In genomic region chr16:30052839-30053511, GRCm38 (mm10) we compare ENCODE assay signal across 15 mouse cellular contexts. TPM values are rescaled to one million over a fixed set of nuclear protein-coding genes. Genes with fewer than 3 reads are reported as not detected.
DNase-seq lines count a peak whose midpoint lies in the region; ATAC-seq and TF ChIP-seq lines count a peak whose summit lies in the region.
"Had no signal": no experiment of that assay in that cellular context is flagged by ENCODE, and none has a peak within 500 bp of the region (broad histone marks: within the 10 kb centered on the region; RNA-seq: fewer than 3 reads in every experiment).

No protein-coding gene starts in this region.

- H3K36me3 ChIP-seq in kidney, embryonic 15.5 days, result no peaks in the 10 kb centered on the region
- H3K36me3 ChIP-seq in intestine, embryonic 16.5 days (ENCODE audit: control insufficient read depth, insufficient read depth, low read length), result no peaks in the 10 kb centered on the region
- H3K36me3 ChIP-seq in midbrain, postnatal 0 days (ENCODE audit: insufficient read depth, low read length), result no peaks in the 10 kb centered on the region
- H3K36me3 ChIP-seq: heart, embryonic 13.5 days had no signal

- H3K27ac ChIP-seq in kidney, embryonic 15.5 days, result peak overlapping the region; percentile 33
- H3K27ac ChIP-seq in intestine, embryonic 16.5 days (ENCODE audit: low read length), result peak overlapping the region; percentile 86
- no peak overlapping the region for H3K27ac ChIP-seq in midbrain, postnatal 0 days (ENCODE audit: low read depth, low read length)
- H3K27ac ChIP-seq: heart, embryonic 13.5 days; hindbrain, postnatal 0 days had no signal

- in situ Hi-C loops in Patski (cut with MboI; ENCODE audit: low pct_unique_long_range_greater_than_20kb), result no loop called here

- TF ChIP-seq CTCF in Patski (IDR thresholded peaks at IDR 0.05), result no peak
- no peak for TF ChIP-seq CTCF in midbrain, postnatal 0 days (IDR thresholded peaks at IDR 0.05)

- H3K4me1 ChIP-seq in kidney, embryonic 15.5 days, result peaks cover 37% of the 10 kb centered on the region
- H3K4me1 ChIP-seq in intestine, embryonic 16.5 days (ENCODE audit: control insufficient read depth, insufficient read depth, low read length), result peaks cover 33% of the 10 kb centered on the region
- no peaks in the 10 kb centered on the region for H3K4me1 ChIP-seq in midbrain, postnatal 0 days (ENCODE audit: insufficient read depth, low read length)

- H3K4me3 ChIP-seq in kidney, embryonic 15.5 days (replicated peaks), result no peak overlapping the region
- no peak overlapping the region for H3K4me3 ChIP-seq in intestine, embryonic 16.5 days (ENCODE audit: low read length)
- no peak overlapping the region for H3K4me3 ChIP-seq in midbrain, postnatal 0 days (ENCODE audit: low read depth, low read length)
- H3K4me3 ChIP-seq: heart, embryonic 13.5 days had no signal

- H3K27me3 ChIP-seq in kidney, embryonic 15.5 days, result 0 out of 2 replicates have a peak, but pooled peaks cover 2% of the 10 kb centered on the region
- no peaks in the 10 kb centered on the region for H3K27me3 ChIP-seq in Patski
- H3K27me3 ChIP-seq in intestine, embryonic 16.5 days (replicated peaks; ENCODE audit: control insufficient read depth, insufficient read depth, low read length), result no peaks in the 10 kb centered on the region
- H3K27me3 ChIP-seq in midbrain, postnatal 0 days (ENCODE audit: insufficient read depth, low read length), result peaks cover 7% of the 10 kb centered on the region

- ATAC-seq in kidney, embryonic 15.5 days (replicated peaks; ENCODE audit: low FRiP score), result peak; percentile 34; the same call in 1 of the 2 replicates
- peak; percentile 51 for ATAC-seq in Patski
- no peak for ATAC-seq in intestine, embryonic 16.5 days
- peak; percentile 16; the same call in 1 of the 2 replicates for ATAC-seq in neutrophil, adult 5-6 weeks (ENCODE audit: extremely low read depth, insufficient number of reproducible peaks, low FRiP score, poor library complexity, severe bottlenecking)
- ATAC-seq in midbrain, postnatal 0 days (ENCODE audit: low FRiP score), result no peak
- ATAC-seq: hindbrain, postnatal 0 days had no signal

- POLR2A ChIA-PET in Patski (lab: Charles Lee), result no interaction called here

- H3K9ac ChIP-seq in kidney, embryonic 15.5 days, result no peak overlapping the region
- H3K9ac ChIP-seq in intestine, embryonic 16.5 days (ENCODE audit: low read depth, low read length), result 0 out of 2 replicates have a peak overlapping the region, but pooled peaks have one; percentile 10
- H3K9ac ChIP-seq in midbrain, postnatal 0 days (replicated peaks; ENCODE audit: low read length, poor library complexity, severe bottlenecking), result no peak overlapping the region
- H3K9ac ChIP-seq: heart, embryonic 13.5 days had no signal

- H3K9me3 ChIP-seq in kidney, embryonic 15.5 days (replicated peaks), result no peaks in the 10 kb centered on the region
- H3K9me3 ChIP-seq in intestine, embryonic 16.5 days (ENCODE audit: control insufficient read depth, low read length), result no peaks in the 10 kb centered on the region
- H3K9me3 ChIP-seq in midbrain, postnatal 0 days (ENCODE audit: low read length), result no peaks in the 10 kb centered on the region
- H3K9me3 ChIP-seq: heart, embryonic 13.5 days had no signal

- H3K4me2 ChIP-seq in kidney, embryonic 15.5 days, result no peak overlapping the region
- H3K4me2 ChIP-seq in intestine, embryonic 16.5 days (ENCODE audit: low read depth, low read length), result no peak overlapping the region
- H3K4me2 ChIP-seq in midbrain, postnatal 0 days (ENCODE audit: low read depth, low read length, poor library complexity, severe bottlenecking), result no peak overlapping the region
- H3K4me2 ChIP-seq: heart, embryonic 13.5 days had no signal

- 58% methylated on average over 16 of the region's 16 CpGs for WGBS in kidney, embryonic 15.5 days
- WGBS in intestine, embryonic 16.5 days, result 42% methylated on average over 16 of the region's 16 CpGs
- WGBS in midbrain, postnatal 0 days, result 73% methylated on average over 16 of the region's 16 CpGs

- DNase-seq in kidney, postnatal 4 days, result no peak
- no peak for DNase-seq in Patski (ENCODE audit: low read depth, low spot score)
- DNase-seq in right cerebral cortex, postnatal 36 days (ENCODE audit: low spot score in 2 of 2), result no peak
- no peak for DNase-seq in adrenal gland, postnatal 36 days
- no peak for DNase-seq in midbrain, postnatal 0 days (ENCODE audit: low spot score)
- DNase-seq: adrenal gland, postnatal 10 days; cerebellum, adult 9-10 months; heart, postnatal 4 days; retina, postnatal 1 day; thymus, adult 18-20 months had no signal

- CTCF ChIA-PET in Patski (lab: Charles Lee), result interaction anchor here (1.4 kb wide), 1 partner anchor 16 kb away, joined by 6 read pairs; no protein-coding TSS in a partner anchor

RNA-seq across cellular contexts. Expression of gene Hes1, which starts 11.2 kb away (rescaled TPM):
- 57.4 and 63.3 TPM in 2 replicates for polyA plus RNA-seq in kidney, embryonic 15.5 days (2015; fragmentation: Nextera tagmentation; extraction: Ambion mirVana)
- 187 TPM for polyA plus RNA-seq in Patski (2021)
- polyA plus RNA-seq in intestine, embryonic 16.5 days (2015; fragmentation: Nextera tagmentation; extraction: Ambion mirVana), result 25.9 and 36.1 TPM in 2 replicates
- total RNA-seq in neutrophil, adult 5-6 weeks (2017), result 11.2 and 19.8 TPM in 2 replicates
- 10 to 100 TPM; 19.2 to 26.1 TPM for total RNA-seq in adrenal gland, postnatal 36 days (2021)
- total RNA-seq in midbrain, postnatal 0 days (2014; rRNA removed), result 10.2 and 10.3 TPM in 2 replicates
- polyA plus RNA-seq in midbrain, postnatal 0 days (2015; fragmentation: Nextera tagmentation; extraction: Ambion mirVana), result 9.2 and 13.0 TPM in 2 replicates

Comparison
In these comparisons a context has a peak if more than half of its experiments do, and no peak if none do; other contexts are left out.
1. ATAC-seq: peak in kidney, embryonic 15.5 days (single experiment), Patski (single experiment) and neutrophil, adult 5-6 weeks (single experiment); none in intestine, embryonic 16.5 days (single experiment) and midbrain, postnatal 0 days (single experiment).